Mouse (Mus musculus): ENCODE measurements around the gene Usp19. TPM values are rescaled to one million over a fixed set of nuclear protein-coding genes. Genes with fewer than 3 reads are reported as not detected.

Gene Usp19
- polyA plus RNA-seq (2012; ENCODE audit: insufficient read depth, insufficient read length, low replicate concordance, missing spikeins): 102 and 511 TPM in 2 replicates

- TF ChIP-seq POLR2A (IDR thresholded peaks at IDR 0.05; ENCODE audit: insufficient read depth, low read depth, low read length): peak; percentile 69; the same call in 1 of the 2 replicates
- no peak for TF ChIP-seq CTCF (IDR thresholded peaks at IDR 0.05; ENCODE audit: insufficient read depth, low read depth, low read length)
- Histone ChIP-seq H3K4me1 (ENCODE audit: control insufficient read depth, insufficient read depth, low read length) (peaks cover 20% of the 10 kb centered on the region), H3K27ac (ENCODE audit: insufficient read depth, low read depth, low read length) (peak within 1 kb of the TSS; percentile 82), H3K4me3 (ENCODE audit: insufficient read depth, low read depth, low read length) (peak within 1 kb of the TSS; percentile 81)
- under 1% methylated on average over 69 of the region's 69 CpGs for WGBS
Observed at GRCm38 (mm10) chr9:108490559-108491285, at the start of gene Usp19. Gene Usp19, plus strand, starts transcription at chr9:108490602.

GRCm38 (mm10) chr9:108441236-108441919, 49.0 kb upstream of the Usp19 start:
- 28% methylated on average over 11 of the region's 11 CpGs for WGBS
- Histone ChIP-seq H3K4me3 (ENCODE audit: insufficient read depth, low read depth, low read length) (no peak overlapping the region), H3K4me1 (ENCODE audit: control insufficient read depth, insufficient read depth, low read length) (peaks cover 22% of the 10 kb centered on the region), H3K27ac (ENCODE audit: insufficient read depth, low read depth, low read length) (peak overlapping the region; percentile 90)
- TF ChIP-seq POLR2A (IDR thresholded peaks at IDR 0.05; ENCODE audit: insufficient read depth, low read depth, low read length) (no peak), CTCF (IDR thresholded peaks at IDR 0.05; ENCODE audit: insufficient read depth, low read depth, low read length) (no peak)

GRCm38 (mm10) chr9:108445125-108445524, 45.3 kb upstream of the Usp19 start:
- H3K4me1 ChIP-seq (ENCODE audit: control insufficient read depth, insufficient read depth, low read length): peaks cover 28% of the 10 kb centered on the region
- no peak overlapping the region for H3K27ac ChIP-seq (ENCODE audit: insufficient read depth, low read depth, low read length)
- TF ChIP-seq CTCF (IDR thresholded peaks at IDR 0.05; ENCODE audit: insufficient read depth, low read depth, low read length): no peak
- no peak for TF ChIP-seq POLR2A (IDR thresholded peaks at IDR 0.05; ENCODE audit: insufficient read depth, low read depth, low read length)
- H3K4me3 ChIP-seq (ENCODE audit: insufficient read depth, low read depth, low read length): no peak overlapping the region
- 71% methylated on average over 9 of the region's 9 CpGs for WGBS

GRCm38 (mm10) chr9:108449860-108450259, 40.5 kb upstream of the Usp19 start:
- peak overlapping the region; percentile 38 for H3K4me3 ChIP-seq (ENCODE audit: insufficient read depth, low read depth, low read length)
- H3K27ac ChIP-seq (ENCODE audit: insufficient read depth, low read depth, low read length): peak overlapping the region; percentile 97
- WGBS: 6% methylated on average over 4 of the region's 4 CpGs
- H3K4me1 ChIP-seq (ENCODE audit: control insufficient read depth, insufficient read depth, low read length): peaks cover 38% of the 10 kb centered on the region
- TF ChIP-seq CTCF (IDR thresholded peaks at IDR 0.05; ENCODE audit: insufficient read depth, low read depth, low read length) (no peak), POLR2A (IDR thresholded peaks at IDR 0.05; ENCODE audit: insufficient read depth, low read depth, low read length) (no peak)

GRCm38 (mm10) chr9:108450292-108451169, 39.9 kb upstream of the Usp19 start:
- H3K4me3 ChIP-seq (ENCODE audit: insufficient read depth, low read depth, low read length): peak overlapping the region; percentile 38
- peaks cover 38% of the 10 kb centered on the region for H3K4me1 ChIP-seq (ENCODE audit: control insufficient read depth, insufficient read depth, low read length)
- 29% methylated on average over 21 of the region's 21 CpGs for WGBS
- TF ChIP-seq POLR2A (IDR thresholded peaks at IDR 0.05; ENCODE audit: insufficient read depth, low read depth, low read length) (no peak), CTCF (IDR thresholded peaks at IDR 0.05; ENCODE audit: insufficient read depth, low read depth, low read length) (no peak)
- peak overlapping the region; percentile 97 for H3K27ac ChIP-seq (ENCODE audit: insufficient read depth, low read depth, low read length)

- 64% methylated on average over 6 of the region's 6 CpGs for WGBS
- Histone ChIP-seq H3K4me3 (ENCODE audit: insufficient read depth, low read depth, low read length) (peak overlapping the region; percentile 38), H3K27ac (ENCODE audit: insufficient read depth, low read depth, low read length) (peak overlapping the region; percentile 97), H3K4me1 (ENCODE audit: control insufficient read depth, insufficient read depth, low read length) (peaks cover 38% of the 10 kb centered on the region)
- no peak for TF ChIP-seq CTCF (IDR thresholded peaks at IDR 0.05; ENCODE audit: insufficient read depth, low read depth, low read length)
Observed at GRCm38 (mm10) chr9:108451170-108451493, 39.3 kb upstream of the Usp19 start.

- Histone ChIP-seq H3K4me3 (ENCODE audit: insufficient read depth, low read depth, low read length) (peak overlapping the region; percentile 70), H3K27ac (ENCODE audit: insufficient read depth, low read depth, low read length) (peak overlapping the region; percentile 93), H3K4me1 (ENCODE audit: control insufficient read depth, insufficient read depth, low read length) (peaks cover 38% of the 10 kb centered on the region)
- TF ChIP-seq CTCF (IDR thresholded peaks at IDR 0.05; ENCODE audit: insufficient read depth, low read depth, low read length): no peak
- TF ChIP-seq POLR2A (IDR thresholded peaks at IDR 0.05; ENCODE audit: insufficient read depth, low read depth, low read length): no peak
- 35% methylated on average over 6 of the region's 6 CpGs for WGBS
Observed at GRCm38 (mm10) chr9:108451519-108452160, 38.8 kb upstream of the Usp19 start.

- Histone ChIP-seq H3K4me1 (ENCODE audit: control insufficient read depth, insufficient read depth, low read length) (peaks cover 38% of the 10 kb centered on the region), H3K27ac (ENCODE audit: insufficient read depth, low read depth, low read length) (peak overlapping the region; percentile 93), H3K4me3 (ENCODE audit: insufficient read depth, low read depth, low read length) (peak overlapping the region; percentile 70)
- TF ChIP-seq CTCF (IDR thresholded peaks at IDR 0.05; ENCODE audit: insufficient read depth, low read depth, low read length) (peak; percentile 91), POLR2A (IDR thresholded peaks at IDR 0.05; ENCODE audit: insufficient read depth, low read depth, low read length) (no peak)
- WGBS: under 1% methylated on average over 40 of the region's 40 CpGs
Observed at GRCm38 (mm10) chr9:108452291-108452906, 38.0 kb upstream of the Usp19 start.
